Mouse (Mus musculus) right cerebral cortex, postnatal 4 days (tissue): ENCODE data around the gene Dclk2.

Source experiments
- DNase-seq: peaks from one replicate; pipeline ENCODE4 v3.0.0-alpha.2; 2022

Dclk2 gene

GRCm38 (mm10) chr3:86887512-86887911 is 33.1 kb downstream of the Dclk2 start:
- DNase-seq, result no peak

- DNase-seq, result no peak
These were observed 35.5 kb downstream of the Dclk2 start for GRCm38 (mm10) chr3:86885180-86885579.

- no peak for DNase-seq
These were observed 36.2 kb downstream of the Dclk2 start for GRCm38 (mm10) chr3:86884481-86884880.

- no peak for DNase-seq
These were observed 36.7 kb downstream of the Dclk2 start for GRCm38 (mm10) chr3:86883985-86884384.

- no peak for DNase-seq
These were observed 44.7 kb downstream of the Dclk2 start for GRCm38 (mm10) chr3:86875912-86876311.

- DNase-seq, result no peak
These were observed 47.5 kb downstream of the Dclk2 start for GRCm38 (mm10) chr3:86873092-86873600.

- no peak for DNase-seq
These were observed 49.7 kb downstream of the Dclk2 start for GRCm38 (mm10) chr3:86870952-86871351.

- no peak for DNase-seq
These were observed 50.2 kb downstream of the Dclk2 start for GRCm38 (mm10) chr3:86870411-86870810.

- DNase-seq, result no peak
These were observed 51.9 kb downstream of the Dclk2 start for GRCm38 (mm10) chr3:86868721-86869120.

- DNase-seq, result no peak
These were observed 57.2 kb downstream of the Dclk2 start for GRCm38 (mm10) chr3:86863327-86864008.

GRCm38 (mm10) chr3:86862939-86863311 is 57.7 kb downstream of the Dclk2 start:
- peak; percentile 19 for DNase-seq

GRCm38 (mm10) chr3:86862245-86862938 is 58.3 kb downstream of the Dclk2 start:
- no peak for DNase-seq

GRCm38 (mm10) chr3:86859791-86860190 is 60.9 kb downstream of the Dclk2 start:
- no peak for DNase-seq

- DNase-seq, result no peak
These were observed 62.0 kb downstream of the Dclk2 start for GRCm38 (mm10) chr3:86858699-86859098.

- no peak for DNase-seq
These were observed 62.7 kb downstream of the Dclk2 start for GRCm38 (mm10) chr3:86857833-86858398.

GRCm38 (mm10) chr3:86852867-86853266 is 67.8 kb downstream of the Dclk2 start:
- no peak for DNase-seq

GRCm38 (mm10) chr3:86851131-86851530 is 69.5 kb downstream of the Dclk2 start:
- no peak for DNase-seq

- no peak for DNase-seq
These were observed 70.1 kb downstream of the Dclk2 start for GRCm38 (mm10) chr3:86850394-86851030.

GRCm38 (mm10) chr3:86849337-86849736 is 71.3 kb downstream of the Dclk2 start:
- DNase-seq, result no peak

GRCm38 (mm10) chr3:86847536-86847935 is 73.1 kb downstream of the Dclk2 start:
- no peak for DNase-seq

- DNase-seq, result no peak
These were observed 74.6 kb downstream of the Dclk2 start for GRCm38 (mm10) chr3:86846036-86846435.

- no peak for DNase-seq
These were observed 75.1 kb downstream of the Dclk2 start for GRCm38 (mm10) chr3:86845578-86845977.

- peak; percentile 22 for DNase-seq
These were observed 75.7 kb downstream of the Dclk2 start for GRCm38 (mm10) chr3:86844804-86845481.
